Mouse (Mus musculus) hindbrain, embryonic 13.5 days (tissue): ENCODE results near the gene Mtus2. TPM values are rescaled to one million over a fixed set of nuclear protein-coding genes. Genes with fewer than 3 reads are reported as not detected.

ENCODE experiments used
- ATAC-seq: fragments of 200-750 bp; cut with Nextera tagmentation; 2 replicates; pipeline ENCODE4 v1.8.0; 2017; ENCODE audit warnings: moderate TSS enrichment; ENCODE audit not compliant: low FRiP score
- H3K27ac ChIP-seq: fragments of 300-500 bp; sonication (generic); 2 replicates; pipeline ENCODE4 v1.5.1; 2015; ENCODE audit warnings: inconsistent platforms, mild to moderate bottlenecking, moderate library complexity
- H3K27me3 ChIP-seq: fragments of 300-500 bp; sonication (generic); 2 replicates; pipeline ENCODE4 v1.6.1; 2015; ENCODE audit warnings: mild to moderate bottlenecking, inconsistent platforms
- H3K36me3 ChIP-seq: fragments of 300-500 bp; sonication (generic); 2 replicates; pipeline ENCODE4 v1.6.1; 2015; ENCODE audit warnings: mild to moderate bottlenecking, inconsistent platforms
- H3K4me1 ChIP-seq: fragments of 300-500 bp; sonication (generic); replicated peaks from 2 replicates; pipeline ENCODE4 v1.6.1; 2015; ENCODE audit warnings: inconsistent platforms
- H3K4me2 ChIP-seq: fragments of 300-500 bp; sonication (generic); 2 replicates; pipeline ENCODE4 v1.6.1; 2015; ENCODE audit warnings: inconsistent platforms, mild to moderate bottlenecking, moderate library complexity
- H3K4me3 ChIP-seq: fragments of 300-500 bp; sonication (generic); 2 replicates; pipeline ENCODE4 v1.5.1; 2015; ENCODE audit warnings: mild to moderate bottlenecking, inconsistent platforms
- H3K9ac ChIP-seq: fragments of 300-500 bp; sonication (generic); 2 replicates; pipeline ENCODE4 v1.6.1; 2015; ENCODE audit warnings: mild to moderate bottlenecking, inconsistent platforms
- H3K9me3 ChIP-seq: fragments of 300-500 bp; sonication (generic); 2 replicates; pipeline ENCODE4 v1.6.1; 2016; ENCODE audit warnings: inconsistent platforms
- WGBS: fragments of 180-500 bp; shearing (Covaris S2); methylation state at CpG from one replicate; pipeline ENCODE4 v1.1.7; 2015; 5-methylcytosine and 5-hydroxymethylcytosine counted together
- polyA plus RNA-seq: library from polyadenylated mRNA; unstranded; fragments of >200 nt; fragmentation: Nextera tagmentation; extraction: Ambion mirVana; gene quantifications from 2 replicates; pipeline ENCODE4 v1.2.1, GENCODE M21; 2015

Gene Mtus2
- polyA plus RNA-seq, 1 experiment from 2014 or later, result 45.8 TPM

DNA sequence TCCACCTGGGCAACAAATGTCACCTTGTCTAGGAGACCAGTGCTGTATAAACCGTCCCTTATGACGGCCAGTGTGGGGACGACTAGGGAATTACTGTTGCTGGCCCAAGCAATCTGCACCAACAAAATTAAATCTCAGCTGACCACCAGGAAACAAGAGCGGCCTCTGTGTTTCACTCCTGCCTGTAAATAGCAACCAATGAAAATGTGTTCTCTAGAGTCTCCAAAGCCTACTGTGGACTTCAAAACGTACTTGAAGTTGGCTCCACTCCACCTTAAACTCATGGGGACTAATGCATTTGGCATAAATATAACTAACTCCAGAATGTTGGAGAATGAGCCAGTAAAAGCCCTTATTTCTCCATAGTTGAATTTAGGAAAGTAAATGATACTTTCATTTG is 387.3 kb downstream of the Mtus2 start:
- no peak for ATAC-seq
- 84% methylated on average over 5 of the region's 5 CpGs for WGBS
- H3K4me1 ChIP-seq, result peaks cover 19% of the 10 kb centered on the region
- no peaks in the 10 kb centered on the region for H3K9me3 ChIP-seq
- no peak overlapping the region for H3K4me2 ChIP-seq
- H3K9ac ChIP-seq, result no peak overlapping the region
- H3K4me3 ChIP-seq, result no peak overlapping the region
- no peaks in the 10 kb centered on the region for H3K27me3 ChIP-seq
- 0 out of 2 replicates have a peak, but pooled peaks cover 3% of the 10 kb centered on the region for H3K36me3 ChIP-seq
- H3K27ac ChIP-seq, result no peak overlapping the region

DNA sequence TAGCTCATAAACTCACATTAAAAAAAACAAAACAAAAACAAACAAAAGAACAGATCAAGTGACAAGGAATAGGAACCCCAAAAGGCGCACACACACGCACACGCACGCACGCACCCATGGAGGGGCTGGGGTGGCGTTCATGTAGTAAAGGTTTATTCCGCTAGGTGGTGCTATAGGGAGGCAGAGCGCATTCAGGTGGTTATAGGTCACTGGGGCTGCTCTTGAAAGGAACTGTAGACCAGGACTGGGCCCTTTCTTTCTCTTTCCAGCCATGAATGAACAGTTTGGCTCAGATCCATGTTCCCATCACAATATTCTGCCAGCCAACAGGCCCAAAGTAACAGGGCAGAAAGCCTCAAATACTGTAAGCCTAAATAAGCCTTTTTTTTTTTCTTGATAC is 389.4 kb downstream of the Mtus2 start:
- ATAC-seq, result no peak
- Histone ChIP-seq H3K4me2 (no peak overlapping the region), H3K9ac (no peak overlapping the region), H3K27ac (no peak overlapping the region), H3K4me1 (peaks cover 28% of the 10 kb centered on the region), H3K9me3 (no peaks in the 10 kb centered on the region), H3K36me3 (no peaks in the 10 kb centered on the region), H3K27me3 (no peaks in the 10 kb centered on the region), H3K4me3 (no peak overlapping the region)
- WGBS, result 80% methylated on average over 8 of the region's 8 CpGs

DNA sequence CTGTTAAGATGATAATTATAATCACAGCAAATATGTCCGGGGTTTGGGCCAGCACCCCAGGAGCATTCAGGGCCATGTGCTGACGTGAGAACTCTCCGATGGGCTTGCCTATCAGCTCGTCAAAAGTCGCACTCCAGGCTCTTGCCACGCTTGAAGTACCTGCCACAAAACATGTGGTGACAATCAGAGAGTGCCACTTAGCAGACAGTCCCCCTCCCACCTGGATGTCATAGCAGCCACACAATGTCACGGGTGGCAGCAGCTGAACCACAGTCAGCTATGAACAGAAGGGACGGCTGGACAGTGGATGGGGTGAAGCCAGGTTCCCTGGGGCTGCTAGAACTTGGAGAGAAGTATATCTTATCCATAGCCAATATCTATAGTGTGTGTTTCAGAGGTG is 391.0 kb downstream of the Mtus2 start:
- Histone ChIP-seq H3K36me3 (no peaks in the 10 kb centered on the region), H3K4me2 (no peak overlapping the region), H3K27ac (no peak overlapping the region), H3K4me3 (no peak overlapping the region), H3K27me3 (no peaks in the 10 kb centered on the region), H3K4me1 (peaks cover 15% of the 10 kb centered on the region), H3K9me3 (no peaks in the 10 kb centered on the region), H3K9ac (no peak overlapping the region)
- no peak for ATAC-seq
- 72% methylated on average over 8 of the region's 8 CpGs for WGBS

GRCm38 (mm10) chr5:148349327-148350011 is 392.3 kb downstream of the Mtus2 start:
- Histone ChIP-seq H3K4me1 (peaks cover 15% of the 10 kb centered on the region), H3K4me2 (no peak overlapping the region), H3K4me3 (no peak overlapping the region), H3K9me3 (no peaks in the 10 kb centered on the region), H3K27me3 (no peaks in the 10 kb centered on the region), H3K27ac (peak overlapping the region; percentile 76), H3K9ac (no peak overlapping the region; the same call in 1 of the 2 replicates), H3K36me3 (no peaks in the 10 kb centered on the region)
- ATAC-seq, result peak; percentile 43; the same call in 1 of the 2 replicates
- 66% methylated on average over 15 of the region's 15 CpGs for WGBS

- Histone ChIP-seq H3K27me3 (no peaks in the 10 kb centered on the region), H3K36me3 (no peaks in the 10 kb centered on the region), H3K9me3 (no peaks in the 10 kb centered on the region), H3K4me2 (no peak overlapping the region), H3K4me1 (peaks cover 15% of the 10 kb centered on the region), H3K27ac (no peak overlapping the region), H3K9ac (no peak overlapping the region), H3K4me3 (no peak overlapping the region)
- WGBS, result 88% methylated on average over 16 of the region's 16 CpGs
- ATAC-seq, result no peak
Observed at GRCm38 (mm10) chr5:148353429-148353828, 396.3 kb downstream of the Mtus2 start.

- WGBS, result 76% methylated on average over 8 of the region's 8 CpGs
- Histone ChIP-seq H3K36me3 (no peaks in the 10 kb centered on the region), H3K4me2 (no peak overlapping the region), H3K27ac (no peak overlapping the region), H3K4me3 (no peak overlapping the region), H3K9ac (no peak overlapping the region), H3K9me3 (no peaks in the 10 kb centered on the region), H3K27me3 (no peaks in the 10 kb centered on the region), H3K4me1 (peaks cover 8% of the 10 kb centered on the region)
- ATAC-seq, result no peak
Observed at GRCm38 (mm10) chr5:148354536-148354935, 397.4 kb downstream of the Mtus2 start.

GRCm38 (mm10) chr5:148355822-148356221 is 398.7 kb downstream of the Mtus2 start:
- H3K36me3 ChIP-seq, result no peaks in the 10 kb centered on the region
- no peak for ATAC-seq
- H3K9me3 ChIP-seq, result no peaks in the 10 kb centered on the region
- H3K27me3 ChIP-seq, result no peaks in the 10 kb centered on the region
- no peak overlapping the region for H3K4me2 ChIP-seq
- no peak overlapping the region for H3K27ac ChIP-seq
- 91% methylated on average over 3 of the region's 3 CpGs for WGBS
- no peak overlapping the region for H3K4me3 ChIP-seq
- H3K9ac ChIP-seq, result no peak overlapping the region
- no peaks in the 10 kb centered on the region for H3K4me1 ChIP-seq

GRCm38 (mm10) chr5:148357168-148357567 is 400.0 kb downstream of the Mtus2 start:
- Histone ChIP-seq H3K27me3 (no peaks in the 10 kb centered on the region), H3K4me3 (no peak overlapping the region), H3K9me3 (no peaks in the 10 kb centered on the region), H3K4me1 (no peaks in the 10 kb centered on the region), H3K4me2 (no peak overlapping the region), H3K36me3 (no peaks in the 10 kb centered on the region), H3K27ac (no peak overlapping the region), H3K9ac (no peak overlapping the region)
- ATAC-seq, result no peak
- WGBS, result 91% methylated on average over 6 of the region's 6 CpGs

DNA sequence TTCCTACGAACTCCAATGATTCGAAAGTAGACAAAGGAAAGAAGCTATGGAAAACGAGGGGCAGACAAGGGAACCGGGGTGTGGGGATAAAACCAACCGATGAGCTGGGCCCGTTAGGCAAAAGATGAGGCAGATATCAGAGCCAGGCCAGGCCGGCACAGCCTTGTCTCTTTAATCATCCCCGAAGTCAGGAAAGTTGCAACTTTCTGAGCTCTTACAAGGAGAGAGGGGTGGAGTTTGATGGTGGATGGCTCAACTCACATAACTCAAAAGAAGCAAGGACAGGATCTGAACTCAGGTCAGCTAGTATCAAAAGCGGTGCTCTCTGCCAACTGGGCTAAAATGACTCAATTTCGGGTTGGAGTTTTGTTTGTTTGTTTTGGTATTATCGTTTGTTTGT is 402.0 kb downstream of the Mtus2 start:
- ATAC-seq, result no peak
- 92% methylated on average over 11 of the region's 11 CpGs for WGBS
- no peak overlapping the region for H3K4me3 ChIP-seq

DNA sequence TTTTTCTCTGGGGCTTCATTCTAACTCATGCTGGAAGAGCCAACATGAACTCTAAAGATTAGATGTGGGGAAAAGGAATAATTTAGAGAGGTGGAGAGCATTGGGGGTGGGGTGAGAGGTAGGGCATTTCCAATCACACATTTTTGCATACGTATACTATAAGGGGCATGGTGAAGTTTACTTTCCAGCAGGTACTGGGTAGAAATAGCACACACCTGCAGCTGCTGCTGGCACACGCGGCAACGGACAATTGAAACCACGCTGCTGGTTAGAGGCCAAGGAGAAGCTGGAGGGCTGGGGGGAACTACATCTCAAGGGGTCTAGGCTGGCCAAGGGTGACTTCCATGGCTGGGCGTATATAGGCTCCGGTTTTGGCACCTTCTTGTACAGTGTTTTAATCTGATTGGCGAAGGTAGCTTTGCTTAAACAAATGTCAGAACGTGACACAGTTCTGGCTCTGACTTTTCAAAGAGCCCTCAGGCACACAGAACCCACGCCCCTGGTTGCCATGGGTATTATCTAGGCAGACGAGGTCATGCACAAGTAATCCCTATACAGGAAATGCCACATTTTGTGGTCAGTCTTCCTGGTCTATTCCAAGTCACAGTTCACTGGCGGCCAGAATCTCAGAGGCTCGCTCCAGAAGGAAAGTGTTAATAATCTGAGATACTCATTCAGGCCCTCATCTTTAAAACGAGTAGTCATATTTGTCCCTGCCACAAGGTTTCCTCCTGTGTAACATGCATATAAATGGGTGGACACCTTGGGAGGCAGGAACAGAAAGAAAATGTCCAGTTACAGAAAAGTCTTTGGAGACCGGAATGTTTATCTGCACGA is 404.0 kb downstream of the Mtus2 start:
- Histone ChIP-seq H3K27me3 (no peaks in the 10 kb centered on the region), H3K4me2 (no peak overlapping the region), H3K9me3 (no peaks in the 10 kb centered on the region), H3K9ac (no peak overlapping the region), H3K4me3 (no peak overlapping the region), H3K27ac (no peak overlapping the region), H3K4me1 (no peaks in the 10 kb centered on the region), H3K36me3 (0 out of 2 replicates have a peak, but pooled peaks cover 2% of the 10 kb centered on the region)
- WGBS, result 79% methylated on average over 16 of the region's 16 CpGs
- no peak for ATAC-seq

More for the DNA sequence above, 402.0 kb downstream of the Mtus2 start:
- no peak overlapping the region for H3K4me2 ChIP-seq
- H3K9me3 ChIP-seq, result no peaks in the 10 kb centered on the region
- H3K4me1 ChIP-seq, result no peaks in the 10 kb centered on the region
- H3K27me3 ChIP-seq, result no peaks in the 10 kb centered on the region
- no peaks in the 10 kb centered on the region for H3K36me3 ChIP-seq
- no peak overlapping the region for H3K27ac ChIP-seq
- H3K9ac ChIP-seq, result no peak overlapping the region

- Histone ChIP-seq H3K36me3 (0 out of 2 replicates have a peak, but pooled peaks cover 2% of the 10 kb centered on the region), H3K4me1 (no peaks in the 10 kb centered on the region), H3K27me3 (no peaks in the 10 kb centered on the region), H3K4me2 (no peak overlapping the region), H3K27ac (no peak overlapping the region), H3K9me3 (no peaks in the 10 kb centered on the region), H3K4me3 (no peak overlapping the region), H3K9ac (no peak overlapping the region)
- 60% methylated on average over 3 of the region's 3 CpGs for WGBS
- no peak for ATAC-seq
Observed at GRCm38 (mm10) chr5:148361759-148362010, 404.6 kb downstream of the Mtus2 start.

- H3K36me3 ChIP-seq, result 0 out of 2 replicates have a peak, but pooled peaks cover 2% of the 10 kb centered on the region
Observed at GRCm38 (mm10) chr5:148362296-148362695, 405.2 kb downstream of the Mtus2 start.

More at GRCm38 (mm10) chr5:148362296-148362695, 405.2 kb downstream of the Mtus2 start:
- ATAC-seq, result no peak
- H3K4me1 ChIP-seq, result no peaks in the 10 kb centered on the region
- WGBS, result 99% methylated on average over 7 of the region's 7 CpGs
- H3K4me2 ChIP-seq, result no peak overlapping the region
- H3K9me3 ChIP-seq, result no peaks in the 10 kb centered on the region
- H3K27me3 ChIP-seq, result no peaks in the 10 kb centered on the region
- H3K9ac ChIP-seq, result no peak overlapping the region
- no peak overlapping the region for H3K4me3 ChIP-seq
- H3K27ac ChIP-seq, result no peak overlapping the region
